Mouse (Mus musculus) lung, postnatal 0 days (tissue): ENCODE data around the gene Pla2g4f.

Experiments
- CTCF ChIP-seq: IDR thresholded peaks from 2 replicates; pipeline ENCODE4 v1.5.1; 2016; ENCODE audit warnings: antibody characterized with exemption, mild to moderate bottlenecking
- EP300 ChIP-seq: IDR thresholded peaks from 2 replicates; pipeline ENCODE4 v1.6.1; 2016; ENCODE audit warnings: antibody characterized with exemption, mild to moderate bottlenecking, control low read depth

GRCm38 (mm10) chr2:120268635-120269034, 45.3 kb downstream of the Pla2g4f start:
- TF ChIP-seq EP300 = no peak
- peak; percentile 59 for TF ChIP-seq CTCF
